Mouse (Mus musculus) telencephalon, adult 2 months (tissue): ENCODE data around the gene Sugct.
"Not testable (repeated sequence)": the region's sequence is repeated elsewhere in the genome, so short reads cannot be mapped to it uniquely, and the experiment has no call there.

Experiments used
- DNase-seq: peaks from one replicate; pipeline ENCODE4 v3.0.0-alpha.2; 2011; ENCODE audit warnings: low read depth, low spot score

The Sugct gene

DNA sequence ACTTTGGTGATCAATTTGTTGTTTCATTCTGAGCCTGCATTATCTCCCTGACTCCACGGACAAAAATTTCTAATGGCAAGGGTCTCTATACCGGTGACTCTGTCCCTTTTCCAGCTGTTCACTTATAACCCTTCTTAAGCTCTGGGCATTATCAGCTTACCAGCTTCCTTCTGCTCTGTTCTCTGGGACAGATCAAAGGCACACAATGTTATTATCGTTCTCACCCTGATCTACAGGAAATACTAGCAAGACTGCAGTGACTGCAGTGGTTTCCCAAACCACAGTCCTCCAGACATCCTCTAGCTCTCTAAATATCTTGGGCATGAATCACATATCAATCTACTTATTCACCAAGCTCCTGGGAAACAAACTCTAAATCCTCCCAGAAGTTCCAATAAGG lies 90.7 kb downstream of the Sugct start:
- no peak for DNase-seq

DNA sequence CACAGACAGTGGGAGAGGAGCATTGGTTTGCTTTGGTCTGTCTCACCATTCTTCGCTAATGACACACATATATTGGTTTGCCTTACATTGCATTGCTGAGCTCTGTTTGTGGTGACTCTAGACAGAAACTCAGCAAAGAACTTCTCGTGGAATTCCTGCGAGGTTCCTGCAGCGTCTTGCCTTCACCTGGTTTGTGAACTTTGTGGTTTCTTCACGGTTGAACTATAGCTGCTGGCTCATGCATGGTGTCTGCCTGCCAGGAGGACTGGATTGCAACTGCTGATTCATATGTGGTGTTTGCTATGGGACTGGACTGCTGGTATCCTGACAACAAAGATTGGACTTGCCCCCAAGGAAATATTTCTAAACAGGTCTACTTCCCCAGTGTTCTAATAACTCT lies 91.6 kb downstream of the Sugct start:
- DNase-seq, result no peak

DNA sequence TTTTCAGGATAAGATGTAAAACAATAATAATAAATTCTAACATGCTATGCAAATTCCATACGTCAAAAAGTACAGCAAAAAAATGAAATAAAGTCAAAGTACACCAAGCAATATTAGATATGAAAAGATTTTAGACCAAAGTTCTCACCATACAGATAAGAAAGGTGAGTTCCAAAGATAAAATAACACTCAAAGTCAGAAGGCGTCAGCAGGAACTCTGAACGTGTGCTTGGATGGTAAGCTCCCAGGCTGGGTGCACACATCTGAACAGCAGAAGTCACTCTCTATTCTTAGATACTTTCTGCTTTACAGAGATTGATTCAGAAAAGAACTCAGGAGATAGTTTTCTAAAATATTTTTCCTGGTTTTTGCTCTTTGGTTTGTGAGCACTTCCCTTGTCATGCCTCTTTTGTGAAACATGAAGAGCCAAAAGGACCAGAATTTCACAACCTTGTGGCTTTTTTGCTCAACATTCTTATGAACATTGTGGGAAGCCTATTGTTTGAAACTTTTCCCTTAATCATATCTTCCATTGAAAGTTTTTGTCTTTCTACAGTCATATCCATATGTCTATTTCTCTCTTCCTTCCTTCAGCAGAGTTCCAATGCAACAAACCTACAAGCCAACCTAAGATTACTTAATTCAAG lies 110.0 kb downstream of the Sugct start:
- DNase-seq, result no peak

DNA sequence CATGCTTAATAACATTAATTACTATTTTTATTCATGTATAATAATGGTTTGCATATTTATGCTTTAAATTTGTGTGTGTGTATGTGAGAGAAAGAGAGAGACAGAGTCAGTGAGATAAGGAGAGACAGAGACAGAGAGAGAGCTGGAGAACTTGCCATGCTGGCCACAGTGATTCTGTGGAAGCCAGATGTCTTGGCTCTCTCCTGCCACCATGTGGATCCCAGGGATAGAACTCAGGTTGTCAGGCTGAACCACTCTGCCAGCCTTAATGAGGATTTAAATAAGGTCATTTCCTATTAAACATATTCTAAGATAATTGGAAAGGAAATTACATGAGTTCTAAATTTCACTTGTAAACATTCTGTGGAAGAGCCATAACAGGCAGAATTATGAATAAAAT lies 110.5 kb downstream of the Sugct start:
- no peak for DNase-seq

DNA sequence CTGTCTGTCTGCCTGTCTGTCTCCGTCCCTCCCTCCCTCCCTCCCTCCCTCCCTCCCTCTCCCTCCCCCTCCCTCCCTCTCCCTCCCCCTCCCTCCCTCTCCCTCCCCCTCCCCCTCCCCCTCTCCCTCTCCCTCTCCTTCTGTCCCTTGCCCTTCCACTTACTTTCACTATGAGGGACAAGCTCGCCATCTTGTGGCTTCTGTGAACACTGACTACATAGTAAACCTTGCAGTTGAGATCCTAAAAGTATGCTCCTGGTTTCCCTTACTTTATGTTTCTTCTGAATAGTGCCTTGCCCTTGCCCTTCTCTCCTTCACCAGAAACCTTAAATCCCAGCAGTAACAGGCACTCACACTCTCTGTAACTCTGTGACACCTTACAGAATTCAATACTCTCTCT lies 113.7 kb downstream of the Sugct start:
- peak; percentile 19 for DNase-seq

DNA sequence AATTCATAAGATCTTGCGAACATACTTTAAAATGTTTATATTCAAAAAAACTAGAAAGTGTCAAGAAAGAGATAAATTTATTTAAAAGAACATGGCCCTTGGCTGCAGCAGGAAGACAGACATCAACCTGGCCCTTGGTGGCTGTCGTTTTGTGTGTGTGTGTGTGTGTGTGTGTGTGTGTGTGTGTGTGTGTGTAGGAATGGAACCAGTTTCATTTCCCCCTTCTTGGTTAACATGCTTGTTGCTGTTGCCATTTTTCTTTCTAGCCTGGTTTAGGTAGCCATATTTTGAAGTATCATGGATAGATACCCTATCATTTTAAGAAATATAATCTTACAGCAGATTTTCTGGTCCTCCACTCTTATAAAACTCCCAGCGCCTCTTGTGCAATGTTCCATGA lies 136.0 kb downstream of the Sugct start:
- DNase-seq, result no peak

DNA sequence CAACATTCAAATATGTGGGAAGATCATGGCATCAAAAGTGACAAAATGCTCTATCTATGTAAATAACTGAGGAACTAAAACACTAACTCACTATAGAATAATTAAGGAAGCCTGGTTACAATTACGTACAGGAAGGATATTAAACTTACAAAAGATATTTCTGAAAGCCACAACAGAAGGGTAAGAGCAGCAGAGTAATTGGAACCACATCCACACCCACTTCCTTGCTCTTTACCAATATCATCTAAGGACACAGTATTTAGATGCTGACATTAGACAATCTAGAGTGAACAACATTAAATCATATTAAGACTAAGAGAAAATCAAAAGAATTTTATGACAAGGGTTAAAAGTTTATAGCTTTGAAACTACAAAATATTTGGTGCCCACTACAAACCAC lies 159.0 kb downstream of the Sugct start:
- no peak for DNase-seq

DNA sequence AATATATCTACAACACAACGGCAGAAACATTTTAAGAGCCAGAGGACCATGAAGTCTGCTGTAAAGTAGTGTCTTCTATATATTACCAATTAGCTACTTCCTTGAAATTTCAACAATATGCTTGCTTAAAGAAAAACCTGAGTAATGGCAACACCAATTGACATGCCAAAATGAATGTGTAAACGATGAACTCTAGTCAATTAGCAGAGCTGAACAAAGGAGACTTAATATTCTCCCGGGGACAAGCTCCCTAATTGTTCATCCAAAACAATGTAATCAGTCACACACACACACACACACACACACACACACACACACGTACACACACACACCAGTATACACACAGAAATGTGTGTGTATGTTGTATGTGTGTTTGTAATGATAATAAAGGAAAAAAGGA lies 160.5 kb downstream of the Sugct start:
- no peak for DNase-seq

DNA sequence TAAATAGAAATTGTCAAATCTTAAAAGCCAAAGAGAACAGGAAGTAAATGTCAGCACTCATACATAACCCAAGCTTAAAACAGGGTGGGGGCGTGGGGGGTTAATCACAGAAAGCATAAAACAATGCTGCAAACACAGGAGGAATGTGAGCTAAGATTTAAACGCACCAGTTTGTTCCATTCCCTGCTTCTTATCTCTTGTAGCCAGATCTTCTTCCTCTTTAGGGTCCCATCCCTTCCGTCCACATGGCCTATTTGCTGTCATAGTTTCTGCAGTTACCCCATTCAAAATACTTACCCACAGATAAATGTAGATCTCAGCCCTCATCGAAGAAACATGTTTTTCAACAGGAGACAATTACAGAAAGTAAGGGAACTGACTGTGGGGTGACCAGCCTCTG lies 160.9 kb downstream of the Sugct start:
- DNase-seq, result no peak

DNA sequence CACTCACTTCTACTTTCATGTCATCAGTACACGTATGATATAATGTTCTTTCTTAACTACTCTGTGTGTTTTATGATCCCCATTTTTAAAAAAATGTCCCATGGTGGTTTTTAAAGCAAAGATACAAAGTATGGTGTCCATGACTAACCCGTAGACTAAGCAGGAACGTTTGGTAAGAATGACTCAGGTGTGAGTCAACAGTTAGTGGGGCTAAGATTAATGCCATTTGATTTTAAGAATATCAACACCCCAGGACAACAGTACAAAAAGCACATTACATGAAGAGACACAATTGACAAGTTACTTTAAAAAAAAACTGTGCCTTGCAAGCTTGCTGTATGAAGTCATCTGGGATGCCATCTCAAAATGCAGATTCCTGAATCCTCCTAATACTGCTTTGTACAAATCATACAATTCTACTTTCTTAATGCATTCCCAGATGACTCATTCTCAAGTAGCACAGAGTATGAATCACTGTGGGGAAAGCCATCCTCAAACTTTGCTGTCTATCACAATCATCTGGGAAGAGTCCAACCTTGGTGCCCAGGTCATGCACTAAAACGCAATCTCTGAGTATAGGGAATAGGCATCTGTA lies 184.1 kb downstream of the Sugct start:
- DNase-seq, result no peak

DNA sequence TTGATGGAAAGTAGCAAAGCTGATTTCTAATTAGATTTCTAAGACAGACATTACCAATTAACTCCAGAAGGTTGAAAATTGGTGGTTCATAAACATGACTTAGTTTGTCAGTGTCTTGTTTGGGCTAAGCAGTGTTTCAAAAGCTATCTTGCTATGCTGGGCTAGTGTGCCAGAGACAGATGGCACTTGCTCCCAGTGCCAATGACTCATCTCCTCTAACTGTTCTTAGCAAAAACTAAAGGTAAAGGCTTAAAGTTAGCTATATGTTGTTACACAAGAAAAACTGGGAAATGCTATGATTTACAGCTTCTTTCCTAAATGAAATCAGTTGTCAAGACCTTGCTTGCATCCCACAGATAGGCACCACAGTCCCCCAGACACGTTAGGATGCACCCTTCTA lies 200.4 kb downstream of the Sugct start:
- DNase-seq, result peak; percentile 51

DNA sequence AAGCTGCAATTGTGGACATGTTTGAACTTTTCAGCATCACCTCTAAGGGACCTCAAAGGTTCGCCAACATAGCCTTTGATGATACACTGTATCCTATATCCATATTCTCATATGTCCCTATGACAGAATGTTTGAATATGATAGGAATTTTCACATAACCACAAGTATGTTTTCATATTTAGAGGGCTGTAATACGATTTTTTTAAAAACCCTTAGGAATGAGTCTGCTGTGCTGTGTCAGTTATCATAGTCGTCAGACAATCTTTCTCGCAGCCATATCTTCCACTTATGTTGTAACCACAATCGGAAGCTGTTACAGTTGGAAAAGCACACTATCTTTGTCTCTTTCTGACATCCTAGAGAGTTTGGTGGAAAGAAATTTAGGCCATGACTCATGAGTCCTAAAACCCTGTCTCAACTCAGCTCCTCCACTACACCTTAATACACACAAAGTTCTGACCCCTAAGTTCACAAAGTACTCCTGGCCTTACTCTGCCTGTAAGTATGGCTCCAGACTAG lies 201.2 kb downstream of the Sugct start:
- DNase-seq, result no peak

DNA sequence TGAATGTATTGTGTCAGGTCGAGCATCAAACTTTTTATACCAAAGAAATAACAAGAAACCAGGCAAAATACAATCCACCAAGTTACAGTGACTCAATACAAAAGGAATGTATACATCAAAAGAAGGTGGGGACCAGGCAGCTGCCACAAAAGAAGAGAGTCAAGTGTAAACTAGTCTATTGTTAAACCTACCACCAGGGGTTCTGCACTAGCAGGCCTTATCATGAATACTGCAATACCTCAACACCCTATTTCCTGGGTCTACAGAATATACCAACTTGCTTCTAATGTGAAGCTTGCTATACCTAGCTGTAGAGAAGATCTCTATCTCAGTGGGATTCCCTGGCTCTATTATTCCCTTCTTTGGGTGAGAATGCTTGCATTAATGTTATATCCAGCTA lies 237.4 kb downstream of the Sugct start:
- DNase-seq, result not testable (repeated sequence)

DNA sequence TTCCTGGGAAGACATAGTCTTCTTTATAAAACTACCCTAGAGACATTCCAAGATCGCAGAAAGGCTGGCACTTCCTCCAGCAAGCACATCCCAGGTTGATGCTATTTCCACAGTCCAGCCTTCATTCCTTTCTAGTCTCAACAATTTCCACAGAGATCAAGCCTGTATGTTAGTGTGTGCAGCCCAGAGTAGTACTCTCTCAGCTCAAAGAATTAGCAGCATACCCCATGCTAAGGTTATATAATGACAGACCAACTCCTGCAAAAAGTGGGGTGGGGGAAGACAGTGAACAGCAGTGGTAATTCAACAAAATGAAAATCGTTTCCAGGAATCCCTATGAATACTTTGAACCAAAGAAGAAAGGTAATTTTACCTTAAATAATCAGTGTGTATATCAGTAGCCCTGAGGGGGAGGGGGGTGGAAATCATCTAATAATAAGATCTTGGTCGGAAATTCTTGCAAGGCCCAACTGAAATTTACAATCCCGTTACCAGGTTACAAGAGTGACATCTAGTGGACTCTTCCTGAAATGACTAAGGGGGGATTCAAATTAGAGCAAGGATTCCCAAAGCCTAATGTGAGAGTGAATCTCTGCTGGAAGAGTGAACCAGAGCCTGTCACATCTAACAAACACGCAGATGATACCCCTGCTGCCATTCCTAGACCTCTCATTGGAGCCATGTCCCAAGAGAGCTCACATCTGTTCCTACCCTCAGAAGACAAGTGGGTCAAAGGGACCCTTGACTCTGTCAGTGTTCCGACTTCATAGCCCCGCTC lies 263.0 kb downstream of the Sugct start:
- peak; percentile 45 for DNase-seq

DNA sequence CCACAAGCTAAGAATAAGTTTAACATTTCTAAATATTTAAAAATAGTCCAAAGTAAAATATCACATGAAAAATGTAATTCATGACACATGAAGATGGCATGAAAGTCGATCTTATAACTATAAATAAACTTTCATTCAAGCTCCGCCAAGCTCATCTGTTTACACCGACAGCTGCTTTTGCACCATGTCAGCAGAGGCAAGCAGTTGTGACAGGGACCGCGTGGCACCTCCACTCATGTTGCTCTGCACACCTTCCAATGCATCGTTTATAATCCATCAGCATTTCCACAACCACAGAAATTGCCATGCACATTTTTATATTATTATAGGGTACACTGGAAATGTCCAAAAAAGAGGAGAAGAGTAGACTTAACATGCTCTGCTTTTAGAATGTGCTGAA lies 273.5 kb downstream of the Sugct start:
- no peak for DNase-seq

DNA sequence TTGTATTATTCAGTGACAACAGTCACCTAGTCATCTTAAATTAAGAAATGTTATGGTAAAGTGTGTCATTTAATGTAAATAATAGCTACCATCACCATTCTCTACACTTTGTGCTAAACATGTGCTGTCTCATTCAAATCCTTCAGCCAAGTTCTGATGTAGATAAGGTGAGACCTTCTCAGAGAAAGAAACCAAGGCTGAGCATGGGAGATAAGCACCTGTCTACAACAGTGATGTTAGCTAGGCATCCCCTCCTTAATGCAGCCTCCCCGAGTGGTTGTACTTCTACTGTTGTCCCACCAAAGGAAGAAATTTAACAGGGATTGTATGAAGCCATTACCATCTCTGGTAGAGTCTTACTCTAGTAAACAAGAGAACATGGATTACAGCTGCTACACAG lies 274.8 kb downstream of the Sugct start:
- no peak for DNase-seq

DNA sequence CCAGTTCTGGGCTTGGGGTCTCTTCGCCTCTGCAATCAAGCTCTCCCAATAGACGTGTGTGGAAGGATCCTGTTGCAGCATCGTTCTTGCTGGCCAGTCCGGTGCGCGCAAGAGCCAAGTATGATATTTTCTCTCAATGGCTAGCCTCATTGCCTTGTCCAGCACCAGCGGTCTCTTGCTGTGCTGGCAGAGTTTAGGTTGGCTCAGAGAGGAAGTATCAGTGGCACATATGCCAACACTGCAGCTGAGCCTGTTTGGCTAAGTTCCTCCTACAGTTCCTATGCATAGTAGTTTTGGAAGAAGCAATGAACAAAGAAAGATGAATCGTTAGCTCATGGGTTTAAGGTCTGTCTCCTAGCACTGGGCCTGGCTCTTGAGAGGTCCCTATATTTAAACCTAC lies 352.5 kb downstream of the Sugct start:
- no peak for DNase-seq

DNA sequence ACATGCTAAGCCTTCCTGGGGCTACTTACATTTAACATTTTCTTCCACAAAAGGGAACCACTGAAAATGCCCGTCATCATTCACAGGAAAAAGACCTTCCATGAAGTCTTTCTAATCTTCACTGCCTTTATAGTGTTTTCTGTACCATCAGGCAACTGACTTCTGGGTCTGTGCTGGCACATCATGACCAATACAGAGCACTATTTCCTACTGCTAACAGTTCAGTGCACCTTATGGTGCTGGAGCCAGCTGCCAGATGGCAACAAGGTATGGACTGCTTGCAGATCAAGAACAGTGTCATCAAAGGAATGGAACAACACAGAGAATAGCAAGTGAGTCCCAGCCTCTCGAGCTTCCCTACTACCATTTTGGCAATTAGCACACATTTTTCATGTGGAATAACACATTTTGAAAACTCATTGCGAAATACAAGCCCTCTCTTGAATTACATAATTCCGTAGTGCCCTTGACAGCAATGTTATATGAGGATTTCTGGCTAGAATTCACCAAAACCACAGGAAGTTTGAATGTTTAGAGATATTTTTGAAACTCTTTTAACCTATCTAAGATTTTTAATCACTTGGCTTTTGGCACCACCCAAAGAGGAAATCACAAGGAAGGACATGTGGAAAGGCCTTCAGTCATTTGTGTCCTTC lies 359.3 kb downstream of the Sugct start:
- no peak for DNase-seq

DNA sequence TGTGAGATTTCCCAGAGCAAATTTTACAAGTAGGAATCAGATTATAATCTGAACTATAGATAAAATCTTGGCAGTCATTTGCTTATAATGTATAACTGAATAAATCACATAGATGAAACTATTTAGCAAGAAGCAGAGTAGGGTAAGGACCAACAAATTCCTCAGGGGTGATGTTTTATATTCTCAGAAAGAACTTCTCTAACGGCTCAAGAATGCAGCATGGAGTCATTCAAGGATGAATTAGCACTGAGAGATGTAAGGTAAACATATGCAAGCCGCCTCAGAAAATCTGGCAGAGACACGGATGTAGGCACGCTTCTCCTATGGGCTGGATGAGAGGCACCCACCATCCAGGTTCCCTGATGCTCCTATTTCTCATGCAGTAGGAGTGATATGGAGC lies 368.5 kb downstream of the Sugct start:
- no peak for DNase-seq

DNA sequence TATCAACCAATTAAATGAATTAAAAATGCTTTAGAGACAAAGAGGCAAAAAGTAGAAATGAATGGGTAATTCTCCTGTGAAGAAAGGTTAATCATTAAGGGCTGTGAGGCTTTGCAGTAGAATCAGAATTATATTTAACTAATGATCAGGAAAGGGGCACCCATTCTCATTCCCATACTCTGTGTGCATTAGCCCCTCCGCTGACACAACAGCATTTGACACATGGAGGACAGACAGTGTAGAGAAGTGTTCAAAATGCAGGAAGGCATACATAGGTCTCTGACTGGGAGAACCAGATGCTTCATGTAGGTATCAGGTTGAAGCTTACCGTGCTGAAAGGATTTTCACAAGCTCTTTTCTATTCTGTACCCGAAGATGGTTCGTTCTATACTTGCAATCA lies 393.8 kb downstream of the Sugct start:
- no peak for DNase-seq

DNA sequence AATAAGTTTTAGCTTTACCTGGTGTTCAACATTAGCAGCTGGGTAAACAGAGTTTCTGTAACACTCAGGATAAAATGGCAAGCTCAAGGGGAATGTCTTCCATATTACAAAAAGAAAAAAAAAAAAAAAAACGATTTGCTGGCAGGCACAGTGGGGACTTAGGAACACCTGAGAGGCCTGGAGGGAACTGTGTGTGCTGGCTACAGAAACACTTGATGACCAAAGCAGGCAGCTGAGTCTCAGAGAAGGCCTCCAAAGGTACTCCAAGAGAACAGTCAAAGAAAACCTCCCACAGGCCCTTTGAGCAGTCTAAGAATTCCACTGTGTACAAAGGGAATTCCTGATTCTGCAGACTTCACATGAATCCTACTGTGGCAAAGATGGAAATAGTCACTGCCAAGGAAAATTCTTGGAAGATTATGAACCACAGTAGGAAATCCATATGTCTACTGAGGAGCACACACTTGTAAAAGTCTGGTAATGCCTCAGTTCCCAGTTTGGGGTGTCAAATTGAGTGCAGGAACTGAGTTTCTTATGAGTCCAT lies 397.8 kb downstream of the Sugct start:
- peak; percentile 5 for DNase-seq

DNA sequence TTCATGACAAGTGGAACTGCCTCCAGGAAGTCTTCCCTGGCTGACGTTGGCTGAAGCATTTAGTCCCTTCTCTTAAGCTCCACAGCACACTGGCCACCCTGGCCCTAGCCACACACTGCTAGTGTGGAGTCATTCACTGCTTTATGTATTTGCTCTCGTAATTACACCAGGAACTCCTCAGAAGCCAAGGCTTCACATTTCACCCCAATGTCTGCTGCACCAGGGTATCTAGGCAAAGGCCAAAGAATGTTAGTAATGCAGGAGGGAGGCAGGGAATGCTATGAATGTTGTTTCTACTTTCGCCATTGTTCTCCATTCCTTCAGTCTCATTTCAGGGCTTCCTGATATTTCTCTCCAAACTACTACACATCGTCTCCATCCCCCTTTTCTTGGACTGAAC lies 398.4 kb downstream of the Sugct start:
- no peak for DNase-seq
